Mouse (Mus musculus) heart, embryonic 16.5 days (tissue): Measurements from ENCODE around the gene Chid1. TPM values are rescaled to one million over a fixed set of nuclear protein-coding genes. Genes with fewer than 3 reads are reported as not detected.

ENCODE experiments used
- ATAC-seq: fragments of 200-750 bp; cut with Nextera tagmentation; replicated peaks from 2 replicates; pipeline ENCODE4 v1.8.0; 2017; ENCODE audit warnings: moderate number of reproducible peaks; ENCODE audit not compliant: insufficient read depth, low FRiP score; ENCODE audit errors: extremely low read depth
- H3K27ac ChIP-seq: fragments of 300-500 bp; sonication (generic); 2 replicates; pipeline ENCODE4 v1.5.1; 2014; ENCODE audit warnings: mild to moderate bottlenecking, low read length, control low read depth, moderate library complexity
- H3K27me3 ChIP-seq: fragments of 300-500 bp; sonication (generic); 2 replicates; pipeline ENCODE4 v1.6.1; 2014; ENCODE audit warnings: low read length, mixed read lengths; ENCODE audit not compliant: control insufficient read depth, insufficient read depth
- H3K36me3 ChIP-seq: fragments of 300-500 bp; sonication (generic); 2 replicates; pipeline ENCODE4 v1.6.1; 2014; ENCODE audit not compliant: control insufficient read depth, insufficient read depth
- H3K4me1 ChIP-seq: fragments of 300-500 bp; sonication (generic); 2 replicates; pipeline ENCODE4 v1.6.1; 2014; ENCODE audit warnings: low read length, mixed read lengths; ENCODE audit not compliant: control insufficient read depth, insufficient read depth
- H3K4me2 ChIP-seq: fragments of 300-500 bp; sonication (generic); 2 replicates; pipeline ENCODE4 v1.6.1; 2014; ENCODE audit warnings: low read depth, mild to moderate bottlenecking, control low read depth, low read length
- H3K4me3 ChIP-seq: fragments of 300-500 bp; sonication (generic); 2 replicates; pipeline ENCODE4 v1.5.1; 2014; ENCODE audit warnings: mild to moderate bottlenecking, control low read depth, low read length
- H3K9ac ChIP-seq: fragments of 300-500 bp; sonication (generic); 2 replicates; pipeline ENCODE4 v1.6.1; 2014; ENCODE audit warnings: low read length, control low read depth
- H3K9me3 ChIP-seq: fragments of 300-500 bp; sonication (generic); replicated peaks from 2 replicates; pipeline ENCODE4 v1.6.1; 2016; ENCODE audit warnings: low read length; ENCODE audit not compliant: control insufficient read depth
- WGBS: fragments of 180-500 bp; shearing (Covaris S2); extraction: QIAGEN DNeasy Blood & Tissue Kit; methylation state at CpG from one replicate; pipeline ENCODE4 v1.1.7; 2014; 5-methylcytosine and 5-hydroxymethylcytosine counted together
- polyA plus RNA-seq: library from polyadenylated mRNA; unstranded; fragments of >200 nt; fragmentation: Nextera tagmentation; extraction: Ambion mirVana; gene quantifications from 2 replicates; pipeline ENCODE4 v1.2.1, GENCODE M21; 2015

Gene Chid1
- polyA plus RNA-seq, 1 experiment from 2014 or later, result 33.3 TPM

DNA sequence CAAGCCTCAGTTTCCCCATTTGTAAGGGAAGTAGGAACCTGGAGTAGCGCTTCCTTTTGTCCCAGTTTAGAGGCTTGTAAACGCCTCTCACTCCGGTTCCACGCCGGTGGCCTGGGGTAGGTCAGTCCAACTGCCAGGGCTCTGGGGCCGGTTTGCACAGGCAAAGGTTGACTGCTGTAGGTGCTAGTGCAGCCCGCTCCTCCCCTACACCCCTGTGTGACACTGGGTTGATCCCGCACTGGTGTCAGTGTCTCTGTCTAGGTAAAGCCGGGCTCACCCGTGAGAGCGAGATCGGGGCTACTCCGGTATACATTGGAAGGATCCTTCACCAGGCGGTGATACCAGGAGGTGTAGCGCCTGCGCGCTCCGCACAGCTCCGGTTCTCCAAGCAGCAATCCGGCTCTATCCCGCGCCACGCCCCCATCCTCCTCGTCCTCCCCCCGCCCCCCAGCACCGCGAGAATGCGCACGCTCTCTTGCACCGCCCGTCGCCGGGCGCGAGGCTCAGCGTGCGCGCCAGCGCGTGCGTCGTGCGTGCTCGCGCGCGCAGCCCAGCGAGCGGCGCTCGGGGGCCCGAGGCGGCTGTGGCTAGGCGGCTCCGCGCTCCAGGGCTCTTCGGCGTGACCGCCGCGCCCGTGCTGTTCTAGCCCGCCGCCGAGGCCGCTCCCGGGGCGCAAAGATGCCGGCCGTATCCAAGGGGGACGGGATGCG is 22.2 kb upstream of the Chid1 start, which contains the start of gene Ap2a2:
Gene Ap2a2 (plus strand): TSS at position 492 of the 710 bp plus-strand sequence.
- peak within 1 kb of the TSS; percentile 94 for H3K9ac ChIP-seq
- H3K4me2 ChIP-seq, result peak within 1 kb of the TSS; percentile 94
- H3K27me3 ChIP-seq, result no peaks in the 10 kb centered on the region
- H3K36me3 ChIP-seq, result no peaks in the 10 kb centered on the region
- H3K4me1 ChIP-seq, result peaks cover 22% of the 10 kb centered on the region
- WGBS, result under 1% methylated on average over 68 of the region's 72 CpGs
- H3K27ac ChIP-seq, result peak within 1 kb of the TSS; percentile 78
- H3K9me3 ChIP-seq, result no peaks in the 10 kb centered on the region
- ATAC-seq, result peak; percentile 95
- peak within 1 kb of the TSS; percentile 77 for H3K4me3 ChIP-seq

DNA sequence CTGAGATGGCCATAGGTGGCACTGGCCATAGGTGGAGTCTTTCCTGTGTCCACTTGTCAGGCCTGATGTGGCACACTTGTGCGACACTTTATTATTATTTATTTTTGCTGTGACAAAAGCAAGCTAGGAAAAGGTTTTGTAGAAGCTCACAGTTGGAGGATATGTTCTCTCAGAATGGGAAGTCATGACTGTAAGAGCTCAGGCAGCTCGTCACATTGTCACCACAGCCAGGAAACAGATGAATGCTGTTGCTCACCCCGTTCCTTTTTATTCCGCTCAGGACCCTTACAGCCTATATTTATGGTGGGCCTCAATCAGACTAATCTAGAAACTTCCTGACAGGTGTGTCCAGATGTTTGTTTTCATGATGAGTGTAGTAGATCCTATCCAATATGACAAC is 20.8 kb upstream of the Chid1 start:
- H3K4me1 ChIP-seq, result peaks cover 22% of the 10 kb centered on the region
- H3K36me3 ChIP-seq, result no peaks in the 10 kb centered on the region
- 81% methylated on average over 4 of the region's 4 CpGs for WGBS
- H3K27ac ChIP-seq, result no peak overlapping the region
- no peak for ATAC-seq
- H3K4me3 ChIP-seq, result no peak overlapping the region
- no peak overlapping the region for H3K4me2 ChIP-seq
- no peaks in the 10 kb centered on the region for H3K27me3 ChIP-seq
- H3K9me3 ChIP-seq, result no peaks in the 10 kb centered on the region
- H3K9ac ChIP-seq, result no peak overlapping the region

DNA sequence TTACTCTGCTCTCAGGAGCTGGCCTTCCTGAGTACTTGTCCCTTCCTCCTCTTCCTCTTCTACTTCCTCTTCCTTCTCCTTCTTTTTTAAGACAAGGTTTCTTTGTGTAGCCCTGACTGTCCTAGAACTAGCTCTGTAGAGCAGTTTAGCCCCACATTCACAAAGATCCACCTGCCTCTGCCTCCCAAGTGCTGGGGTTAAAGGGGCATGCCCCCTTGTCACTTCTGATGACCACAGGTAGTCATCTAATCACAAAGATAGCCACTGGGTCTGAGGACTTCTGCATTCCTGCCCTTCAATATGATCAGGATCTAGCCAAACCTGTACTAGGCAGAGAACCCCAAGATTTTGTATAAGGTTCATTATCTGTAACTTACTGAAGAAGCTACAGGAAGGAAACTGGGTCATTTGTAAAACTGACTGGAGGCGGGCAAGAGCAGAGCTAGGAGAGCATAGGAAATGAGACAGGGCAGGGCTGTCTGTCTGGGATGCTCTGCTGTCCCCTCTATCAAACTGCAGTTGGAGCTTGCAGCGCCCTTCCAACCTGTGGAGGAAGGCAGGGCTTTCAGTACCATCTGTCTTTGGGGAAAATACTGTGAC is 20.2 kb upstream of the Chid1 start:
- WGBS, result 54% methylated on average over 2 of the region's 2 CpGs

DNA sequence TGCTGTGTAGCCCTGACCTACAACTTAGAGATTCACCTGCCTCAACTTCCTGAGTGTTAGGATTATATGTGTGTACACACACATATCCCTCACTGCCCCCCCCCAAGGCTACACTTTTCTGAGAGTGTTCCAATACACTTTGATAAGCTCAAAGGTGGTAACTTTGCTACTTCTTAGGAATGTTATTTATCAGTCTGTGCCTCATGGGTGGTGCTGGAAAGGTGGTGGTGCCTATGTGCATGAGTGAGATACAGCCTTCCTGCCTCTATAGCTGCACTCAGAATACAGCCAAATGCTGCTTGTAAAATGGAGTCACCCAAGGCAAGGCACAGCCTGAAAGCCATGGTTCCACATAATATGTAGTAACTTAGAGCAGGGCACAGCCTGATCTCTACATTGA is 19.3 kb upstream of the Chid1 start:
- Histone ChIP-seq H3K27me3 (no peaks in the 10 kb centered on the region), H3K27ac (no peak overlapping the region), H3K9ac (no peak overlapping the region), H3K4me1 (peaks cover 12% of the 10 kb centered on the region), H3K4me2 (no peak overlapping the region), H3K9me3 (no peaks in the 10 kb centered on the region), H3K4me3 (no peak overlapping the region), H3K36me3 (no peaks in the 10 kb centered on the region)
- no peak for ATAC-seq

More for the DNA sequence above, 20.2 kb upstream of the Chid1 start:
- Histone ChIP-seq H3K4me3 (no peak overlapping the region), H3K4me1 (peaks cover 21% of the 10 kb centered on the region), H3K36me3 (no peaks in the 10 kb centered on the region), H3K4me2 (no peak overlapping the region), H3K27ac (no peak overlapping the region), H3K9me3 (no peaks in the 10 kb centered on the region), H3K9ac (no peak overlapping the region), H3K27me3 (no peaks in the 10 kb centered on the region)
- no peak for ATAC-seq

DNA sequence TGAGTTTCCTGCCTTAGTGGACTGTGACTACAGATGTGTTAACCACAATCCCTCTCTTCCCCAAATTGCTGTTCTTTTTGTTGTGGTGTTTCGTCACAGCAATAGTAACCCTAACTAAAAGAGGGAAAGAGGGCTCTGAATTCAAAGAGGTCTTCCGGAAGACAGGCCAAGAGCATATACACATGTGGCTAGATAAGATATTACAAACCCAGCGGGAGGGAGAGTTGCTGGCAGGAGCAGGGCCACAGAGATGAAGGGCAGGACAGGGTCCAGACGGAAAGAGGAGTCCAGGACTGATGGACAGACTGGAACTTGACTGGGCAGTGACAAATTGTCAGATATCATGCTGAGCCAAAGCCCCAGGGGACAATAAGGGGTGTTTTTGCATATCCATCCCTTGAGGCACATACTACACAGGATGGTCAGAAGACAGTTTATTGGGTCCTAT is 18.7 kb upstream of the Chid1 start:
- Histone ChIP-seq H3K36me3 (no peaks in the 10 kb centered on the region), H3K9me3 (no peaks in the 10 kb centered on the region), H3K27me3 (no peaks in the 10 kb centered on the region), H3K4me1 (peaks cover 8% of the 10 kb centered on the region), H3K9ac (no peak overlapping the region), H3K4me2 (no peak overlapping the region), H3K4me3 (no peak overlapping the region), H3K27ac (no peak overlapping the region)
- 24% methylated on average over 4 of the region's 4 CpGs for WGBS
- no peak for ATAC-seq

DNA sequence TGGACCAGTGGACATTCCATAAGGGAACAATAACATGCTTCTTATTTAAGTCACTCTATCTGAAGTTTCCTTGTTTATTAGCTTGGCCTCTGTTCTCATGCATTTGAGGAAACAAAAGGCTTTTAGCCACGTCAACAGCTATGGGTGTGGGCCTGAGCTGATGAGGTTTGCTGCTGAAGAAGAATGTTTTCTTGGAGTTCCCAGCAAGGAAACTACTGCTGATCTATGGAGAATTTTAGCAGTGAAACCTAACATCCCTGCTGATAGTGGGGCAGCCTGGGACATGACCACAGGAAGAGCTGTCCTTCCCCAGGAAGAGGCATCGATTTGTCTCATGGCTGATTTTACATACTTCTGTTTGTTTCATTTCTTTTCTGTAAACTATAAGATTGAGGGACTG is 10.8 kb upstream of the Chid1 start:
- Histone ChIP-seq H3K27me3 (no peaks in the 10 kb centered on the region), H3K4me2 (no peak overlapping the region), H3K4me1 (no peaks in the 10 kb centered on the region), H3K4me3 (no peak overlapping the region), H3K9ac (no peak overlapping the region), H3K27ac (no peak overlapping the region), H3K9me3 (no peaks in the 10 kb centered on the region), H3K36me3 (no peaks in the 10 kb centered on the region)
- WGBS, result 70% methylated on average over 2 of the region's 2 CpGs
- ATAC-seq, result no peak

DNA sequence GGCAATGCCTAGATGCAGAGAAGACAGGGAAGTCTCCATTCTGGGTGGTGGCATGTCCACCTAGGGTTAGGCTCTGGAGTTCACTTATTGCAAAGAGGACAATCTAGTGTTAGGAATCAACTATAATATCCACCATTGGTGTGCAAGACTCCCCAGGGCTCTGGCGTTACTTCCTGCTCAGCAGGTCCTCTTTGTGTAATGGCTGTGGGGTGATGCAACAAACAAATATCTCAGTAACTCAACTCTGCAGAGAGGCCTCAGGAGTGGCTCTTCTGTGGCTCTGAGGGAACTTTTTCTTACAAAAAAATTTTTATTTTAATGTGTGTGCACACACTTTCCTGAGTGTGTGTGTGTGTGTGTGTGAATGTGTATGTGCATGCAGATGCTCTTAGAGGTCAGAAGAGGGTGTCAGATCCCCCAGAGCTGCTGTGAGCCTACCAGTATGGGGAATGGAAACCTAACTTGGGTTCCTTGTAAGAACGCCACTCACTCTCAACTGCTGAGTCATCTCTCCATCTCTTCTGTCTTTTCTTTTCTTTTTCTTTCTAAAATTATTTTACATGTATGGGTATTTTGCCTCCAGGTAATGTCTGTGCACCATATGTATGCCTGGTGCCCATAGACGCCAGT is 9.9 kb upstream of the Chid1 start:
- Histone ChIP-seq H3K4me1 (peaks cover 3% of the 10 kb centered on the region), H3K9me3 (no peaks in the 10 kb centered on the region), H3K36me3 (no peaks in the 10 kb centered on the region), H3K4me3 (no peak overlapping the region), H3K9ac (no peak overlapping the region), H3K27me3 (no peaks in the 10 kb centered on the region), H3K4me2 (no peak overlapping the region), H3K27ac (no peak overlapping the region)
- no peak for ATAC-seq
- 85% methylated on average over 3 of the region's 3 CpGs for WGBS

DNA sequence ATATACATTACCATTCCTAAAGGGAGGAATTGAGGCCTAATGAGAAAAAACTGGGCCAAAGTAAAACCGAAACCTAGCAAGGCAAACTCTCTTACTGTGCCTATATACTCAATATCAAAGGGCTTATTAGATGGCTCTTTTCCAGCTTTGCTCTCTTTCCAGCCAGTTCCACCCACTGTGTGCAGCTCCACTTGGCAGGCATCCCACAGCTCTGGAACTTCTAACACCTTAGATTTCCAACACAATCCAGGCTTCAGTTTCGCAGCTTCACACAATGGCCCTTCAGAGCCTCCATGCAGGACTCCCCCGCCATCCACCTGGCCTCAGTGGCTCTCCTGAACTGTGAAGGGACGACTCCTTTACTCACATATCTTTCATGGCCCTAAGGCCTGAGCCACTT is 5.0 kb upstream of the Chid1 start:
- Histone ChIP-seq H3K9me3 (no peaks in the 10 kb centered on the region), H3K4me2 (no peak overlapping the region), H3K4me1 (peaks cover 13% of the 10 kb centered on the region), H3K4me3 (no peak overlapping the region), H3K27me3 (no peaks in the 10 kb centered on the region), H3K27ac (peak overlapping the region; percentile 10; the same call in 1 of the 2 replicates), H3K36me3 (no peaks in the 10 kb centered on the region), H3K9ac (no peak overlapping the region)
- 37% methylated on average over 4 of the region's 4 CpGs for WGBS
- ATAC-seq, result 0 out of 2 replicates have a peak, but pooled peaks have one; percentile 16

DNA sequence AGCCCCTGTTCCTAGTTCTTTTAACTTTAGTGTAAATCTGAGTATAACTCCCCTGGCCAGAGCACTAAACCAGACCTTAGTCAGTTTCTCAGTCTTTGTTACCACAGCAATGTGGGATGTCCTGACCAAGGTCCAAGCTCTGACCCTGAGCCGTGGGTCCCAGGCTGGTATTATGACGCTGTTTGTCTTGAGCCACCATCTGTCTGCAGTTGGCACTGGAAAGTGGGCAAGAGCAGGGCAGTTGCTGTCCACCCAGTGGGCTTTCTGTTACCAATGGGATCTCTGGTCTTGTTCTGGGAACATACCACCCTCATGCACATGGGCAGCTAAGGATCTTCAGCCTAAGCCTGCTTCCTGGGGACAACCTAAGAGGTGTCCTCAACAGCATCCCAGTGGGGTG is 2.9 kb upstream of the Chid1 start:
- no peaks in the 10 kb centered on the region for H3K27me3 ChIP-seq

More for the DNA sequence above, 2.9 kb upstream of the Chid1 start:
- no peak overlapping the region for H3K4me3 ChIP-seq
- no peak for ATAC-seq
- no peaks in the 10 kb centered on the region for H3K36me3 ChIP-seq
- peaks cover 22% of the 10 kb centered on the region for H3K4me1 ChIP-seq
- no peak overlapping the region for H3K9ac ChIP-seq
- H3K4me2 ChIP-seq, result no peak overlapping the region
- 82% methylated on average over 2 of the region's 2 CpGs for WGBS
- no peak overlapping the region for H3K27ac ChIP-seq
- no peaks in the 10 kb centered on the region for H3K9me3 ChIP-seq
